Mouse (Mus musculus) intestine, postnatal 0 days (tissue): Measurements from ENCODE around the gene Snx14. TPM values are rescaled to one million over a fixed set of nuclear protein-coding genes. Genes with fewer than 3 reads are reported as not detected.
"Not testable (repeated sequence)": the region's sequence is repeated elsewhere in the genome, so short reads cannot be mapped to it uniquely, and the experiment has no call there.

Source experiments
- ATAC-seq: fragments of 200-750 bp; cut with Nextera tagmentation; 2 replicates; pipeline ENCODE4 v1.8.0; 2017; ENCODE audit warnings: mild to moderate bottlenecking, moderate TSS enrichment, moderate library complexity
- H3K27ac ChIP-seq: fragments of 300-500 bp; sonication (generic); 2 replicates; pipeline ENCODE4 v1.5.1; 2014; ENCODE audit warnings: mild to moderate bottlenecking, low read depth, low read length, moderate library complexity
- H3K27me3 ChIP-seq: fragments of 300-500 bp; sonication (generic); replicated peaks from 2 replicates; pipeline ENCODE4 v1.6.1; 2014; ENCODE audit warnings: low read length, mixed read lengths; ENCODE audit not compliant: control insufficient read depth, insufficient read depth
- H3K36me3 ChIP-seq: fragments of 300-500 bp; sonication (generic); 2 replicates; pipeline ENCODE4 v1.6.1; 2014; ENCODE audit warnings: mild to moderate bottlenecking, moderate library complexity; ENCODE audit not compliant: control insufficient read depth, insufficient read depth
- H3K4me1 ChIP-seq: fragments of 300-500 bp; sonication (generic); replicated peaks from 2 replicates; pipeline ENCODE4 v1.6.1; 2014; ENCODE audit warnings: antibody characterized with exemption, low read length, mixed read lengths; ENCODE audit not compliant: control insufficient read depth, insufficient read depth
- H3K4me2 ChIP-seq: fragments of 300-500 bp; sonication (generic); replicated peaks from 2 replicates; pipeline ENCODE4 v1.6.1; 2014; ENCODE audit warnings: low read depth, mild to moderate bottlenecking, moderate library complexity
- H3K4me3 ChIP-seq: fragments of 300-500 bp; sonication (generic); 2 replicates; pipeline ENCODE4 v1.5.1; 2014; ENCODE audit warnings: low read depth, low read length
- H3K9ac ChIP-seq: fragments of 300-500 bp; sonication (generic); 2 replicates; pipeline ENCODE4 v1.6.1; 2014; ENCODE audit warnings: mild to moderate bottlenecking, low read depth, low read length
- H3K9me3 ChIP-seq: fragments of 300-500 bp; sonication (generic); 2 replicates; pipeline ENCODE4 v1.6.1; 2016; ENCODE audit warnings: mixed run types; ENCODE audit not compliant: control insufficient read depth
- CTCF ChIP-seq: sonication (generic); IDR thresholded peaks from 2 replicates; pipeline ENCODE4 v1.5.1; 2016; ENCODE audit warnings: low read depth, mild to moderate bottlenecking, control low read depth, antibody characterized with exemption, moderate library complexity
- WGBS: fragments of 180-500 bp; shearing (Covaris S2); extraction: QIAGEN DNeasy Blood & Tissue Kit; methylation state at CpG from one replicate; pipeline ENCODE4 v1.1.7; 2014; 5-methylcytosine and 5-hydroxymethylcytosine counted together
- polyA plus RNA-seq: library from polyadenylated mRNA; unstranded; fragments of >200 nt; fragmentation: Nextera tagmentation; extraction: Ambion mirVana; gene quantifications from 2 replicates; pipeline ENCODE4 v1.2.1, GENCODE M21; 2015

The Snx14 gene
- polyA plus RNA-seq, 1 experiment from 2014 or later, result 18.4 TPM

- H3K27me3 ChIP-seq, result no peaks in the 10 kb centered on the region
- 0% methylated on average over 1 of the region's 1 CpGs for WGBS
- TF ChIP-seq CTCF, result no peak
- no peak overlapping the region for H3K9ac ChIP-seq
- H3K4me1 ChIP-seq, result peaks cover 4% of the 10 kb centered on the region; the same call in 1 of the 2 replicates
- ATAC-seq, result no peak
- peaks cover 17% of the 10 kb centered on the region; the same call in 1 of the 2 replicates for H3K36me3 ChIP-seq
- H3K27ac ChIP-seq, result no peak overlapping the region
- no peaks in the 10 kb centered on the region for H3K9me3 ChIP-seq
- H3K4me3 ChIP-seq, result peak overlapping the region; percentile 98
- peak overlapping the region; percentile 80 for H3K4me2 ChIP-seq
Observed at GRCm38 (mm10) chr9:88480120-88480519, 41.4 kb upstream of the Snx14 start.

GRCm38 (mm10) chr9:88476138-88476537 lies 37.4 kb upstream of the Snx14 start:
- no peaks in the 10 kb centered on the region for H3K9me3 ChIP-seq
- no peak overlapping the region for H3K4me3 ChIP-seq
- no peak overlapping the region for H3K4me2 ChIP-seq
- ATAC-seq, result no peak
- H3K27ac ChIP-seq, result no peak overlapping the region
- 0 out of 2 replicates have a peak, but pooled peaks cover 4% of the 10 kb centered on the region for H3K4me1 ChIP-seq
- WGBS, result 47% methylated on average over 1 of the region's 1 CpGs
- no peak overlapping the region for H3K9ac ChIP-seq
- H3K27me3 ChIP-seq, result no peaks in the 10 kb centered on the region
- peaks cover 38% of the 10 kb centered on the region for H3K36me3 ChIP-seq
- TF ChIP-seq CTCF, result peak; percentile 35; the same call in 1 of the 2 replicates

GRCm38 (mm10) chr9:88461017-88461416 lies 22.3 kb upstream of the Snx14 start:
- not testable (repeated sequence) for H3K4me3 ChIP-seq, H3K9me3 ChIP-seq, ATAC-seq, H3K4me2 ChIP-seq, H3K4me1 ChIP-seq, H3K9ac ChIP-seq, H3K27me3 ChIP-seq, H3K27ac ChIP-seq
- H3K36me3 ChIP-seq, result peaks cover 45% of the 10 kb centered on the region
- 83% methylated on average over 4 of the region's 4 CpGs for WGBS

- H3K27ac ChIP-seq, result no peak overlapping the region
- no peaks in the 10 kb centered on the region for H3K9me3 ChIP-seq
- no peak for TF ChIP-seq CTCF
- H3K36me3 ChIP-seq, result no peaks in the 10 kb centered on the region
- no peak overlapping the region for H3K4me3 ChIP-seq
- H3K27me3 ChIP-seq, result no peaks in the 10 kb centered on the region
- H3K4me1 ChIP-seq, result peaks cover 3% of the 10 kb centered on the region; the same call in 1 of the 2 replicates
- no peak for ATAC-seq
- H3K9ac ChIP-seq, result no peak overlapping the region
- 12% methylated on average over 5 of the region's 5 CpGs for WGBS
- H3K4me2 ChIP-seq, result peak overlapping the region; percentile 89
Observed at GRCm38 (mm10) chr9:88439991-88440390, 1.2 kb upstream of the Snx14 start.

GRCm38 (mm10) chr9:88439238-88439600 lies 461 bp upstream of the Snx14 start:
- Histone ChIP-seq H3K4me3 (peak overlapping the region; percentile 76), H3K27me3 (no peaks in the 10 kb centered on the region), H3K9ac (peak overlapping the region; percentile 66), H3K36me3 (no peaks in the 10 kb centered on the region), H3K27ac (peak overlapping the region; percentile 96), H3K4me1 (peaks cover 3% of the 10 kb centered on the region; the same call in 1 of the 2 replicates), H3K4me2 (peak overlapping the region; percentile 89), H3K9me3 (no peaks in the 10 kb centered on the region)
- TF ChIP-seq CTCF, result no peak
- peak; percentile 39 for ATAC-seq
- WGBS, result under 1% methylated on average over 17 of the region's 17 CpGs

GRCm38 (mm10) chr9:88438237-88438554 lies 562 bp downstream of the Snx14 start:
- H3K4me2 ChIP-seq, result peak overlapping the region; percentile 89
- no peaks in the 10 kb centered on the region for H3K27me3 ChIP-seq
- ATAC-seq, result peak; percentile 0; the same call in 1 of the 2 replicates
- peaks cover 3% of the 10 kb centered on the region; the same call in 1 of the 2 replicates for H3K4me1 ChIP-seq
- peak overlapping the region; percentile 96 for H3K27ac ChIP-seq
- H3K4me3 ChIP-seq, result peak overlapping the region; percentile 76
- H3K9ac ChIP-seq, result peak overlapping the region; percentile 66
- H3K36me3 ChIP-seq, result no peaks in the 10 kb centered on the region
- no peak for TF ChIP-seq CTCF
- no peaks in the 10 kb centered on the region for H3K9me3 ChIP-seq
- WGBS, result 1% methylated on average over 15 of the region's 15 CpGs
